Mouse (Mus musculus) kidney, postnatal 36 days (tissue): ENCODE data around the gene Samd15.
A peak's percentile ranks its signal among the peaks of the same experiment; 100 is the strongest.
"Not testable (repeated sequence)": the region's sequence is repeated elsewhere in the genome, so short reads cannot be mapped to it uniquely, and the experiment has no call there.

ENCODE experiments used
- DNase-seq, 2 experiments: peaks; one replicate each; pipeline ENCODE4 v3.0.0; 2021 to 2022; ENCODE audit warnings: mixed read lengths in 2 of 2

The Samd15 gene

DNA sequence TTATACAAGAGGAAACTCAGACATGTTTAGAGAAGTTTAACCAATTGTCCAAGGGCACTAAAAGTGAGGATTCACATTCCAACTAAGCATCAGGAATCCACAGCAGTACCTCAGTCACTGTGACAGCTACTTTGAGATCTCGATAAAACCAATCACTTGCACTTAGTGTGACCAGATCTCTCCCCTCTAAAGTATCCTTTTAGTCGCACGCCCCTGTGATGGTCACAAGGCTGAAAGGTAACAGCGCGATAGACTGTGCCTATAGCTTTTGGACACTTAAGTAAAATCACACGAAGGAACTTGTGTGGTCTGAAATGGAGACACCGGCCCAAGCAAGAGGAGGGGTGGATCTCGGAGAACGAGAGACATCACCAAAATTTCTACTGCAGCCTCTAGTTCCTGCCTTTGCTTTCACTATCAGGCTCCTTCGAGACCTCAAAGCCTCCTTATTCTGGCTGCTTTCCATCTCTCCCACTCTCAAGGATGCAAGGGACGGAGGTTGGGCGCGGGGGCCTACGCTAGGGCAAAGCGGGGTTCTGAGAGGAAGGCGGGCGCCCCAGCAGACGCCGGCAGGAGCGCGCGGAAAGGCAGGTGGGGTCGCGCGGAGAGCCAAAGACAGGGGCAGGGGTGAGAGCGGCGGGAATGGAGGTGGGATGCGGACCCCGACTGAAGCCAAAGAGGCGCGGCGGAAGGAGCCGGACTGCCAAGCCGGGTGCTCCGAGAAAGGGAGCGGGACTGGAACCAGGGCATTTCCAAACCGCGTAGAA, at the start of gene Samd15:
Gene Samd15 (plus strand): TSS at position 518 of the 767 bp plus-strand sequence.
- DNase-seq: peak; percentile 32 to 50

DNA sequence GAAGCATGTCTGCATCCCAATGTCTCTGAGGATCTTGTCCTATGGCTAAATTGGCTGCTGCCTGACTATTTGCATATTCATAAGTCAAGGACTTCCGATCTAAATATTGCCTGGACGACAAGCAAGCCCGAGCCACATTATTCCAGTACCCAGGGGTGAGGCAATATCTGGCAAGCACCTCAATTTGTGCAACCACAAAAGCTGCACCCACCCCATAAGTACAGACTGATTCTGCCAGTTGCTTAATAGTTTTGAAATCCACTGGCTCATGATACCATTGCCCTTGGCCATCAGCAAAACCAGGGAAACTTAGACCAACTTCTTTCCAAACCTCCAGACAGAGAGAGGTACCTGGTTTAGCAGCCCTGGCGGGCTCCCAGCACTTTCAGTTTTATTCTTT, 45.1 kb upstream of the Samd15 start:
- DNase-seq: not testable (repeated sequence)

DNA sequence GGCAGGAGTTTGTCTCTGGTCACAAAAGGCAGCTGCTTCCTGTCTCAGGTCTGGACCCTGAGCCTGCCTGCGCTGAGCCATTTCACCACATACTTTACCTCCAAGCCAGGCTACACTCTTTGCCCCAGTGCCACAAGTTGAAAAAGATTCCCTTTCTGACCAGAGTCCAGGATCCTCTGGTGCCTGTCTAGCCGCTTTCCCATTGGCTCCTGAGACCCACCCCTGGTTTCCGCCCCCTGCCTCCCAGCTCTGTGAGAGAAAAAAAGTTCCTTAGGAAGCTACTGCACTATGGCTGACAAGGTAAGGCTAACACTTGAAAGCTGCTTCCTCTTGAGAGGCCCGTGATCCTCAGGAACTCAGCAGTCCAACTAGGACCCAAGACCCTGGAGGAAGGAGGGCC, 42.2 kb upstream of the Samd15 start:
- peak; percentile 82 to 90 for DNase-seq

DNA sequence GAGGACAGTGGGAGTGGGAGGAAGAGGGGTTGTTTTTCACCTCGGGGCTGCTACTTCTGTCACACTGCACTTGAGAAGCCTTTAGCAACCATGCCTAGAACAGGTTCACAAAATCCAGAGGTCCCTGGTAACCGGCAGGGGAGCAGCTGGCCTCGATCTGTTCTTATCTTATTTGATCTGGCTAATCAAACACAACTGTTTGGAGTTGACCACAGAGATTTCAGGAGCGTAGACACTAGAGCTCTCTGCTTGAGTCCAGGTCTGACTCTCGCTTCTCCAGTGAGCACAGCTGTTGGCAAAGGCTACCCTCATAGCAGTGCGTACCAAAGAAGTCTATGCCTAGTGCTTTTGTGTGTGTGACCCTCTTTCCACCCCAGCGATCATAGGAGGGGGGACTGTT, 41.4 kb upstream of the Samd15 start:
- DNase-seq: peak; percentile 12 to 27

DNA sequence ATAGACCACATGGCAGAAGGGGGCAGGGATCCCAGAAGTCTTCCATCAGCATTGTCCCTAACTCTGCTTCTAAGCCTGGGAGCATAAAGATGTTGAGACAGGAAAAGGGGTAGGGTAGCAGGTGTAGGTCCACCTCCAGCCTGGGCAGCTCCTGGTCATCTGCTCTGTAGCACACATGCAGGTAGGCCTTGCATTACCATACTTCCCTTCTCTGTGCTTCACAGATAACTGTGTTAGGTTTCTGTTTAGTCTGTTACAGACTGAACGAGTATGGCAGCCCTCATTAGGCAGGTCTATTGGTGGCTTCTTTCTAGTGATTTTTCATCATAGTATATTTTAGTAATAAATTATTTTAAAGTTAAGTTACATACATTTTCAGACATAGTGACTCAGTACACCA, 39.2 kb upstream of the Samd15 start:
- no peak for DNase-seq

DNA sequence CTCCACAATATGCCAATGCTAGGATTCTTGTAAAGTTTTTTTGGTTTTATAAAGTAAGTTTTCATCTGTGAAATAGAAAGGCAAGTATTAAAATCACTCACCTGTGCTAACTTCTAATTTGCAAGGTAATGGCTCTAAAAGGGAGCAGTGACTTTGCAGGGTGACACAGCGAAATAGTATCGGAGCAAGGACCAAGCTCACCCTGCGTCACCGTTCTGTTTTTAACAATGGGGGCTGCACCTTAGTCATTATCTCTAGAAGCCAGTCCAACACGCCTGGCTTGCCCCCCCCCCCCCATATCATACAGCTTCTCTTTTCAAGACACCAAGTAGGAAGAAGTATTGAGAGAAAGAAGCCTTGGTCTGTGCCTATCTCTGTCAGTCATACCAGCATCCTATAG, 38.7 kb upstream of the Samd15 start:
- no peak for DNase-seq

DNA sequence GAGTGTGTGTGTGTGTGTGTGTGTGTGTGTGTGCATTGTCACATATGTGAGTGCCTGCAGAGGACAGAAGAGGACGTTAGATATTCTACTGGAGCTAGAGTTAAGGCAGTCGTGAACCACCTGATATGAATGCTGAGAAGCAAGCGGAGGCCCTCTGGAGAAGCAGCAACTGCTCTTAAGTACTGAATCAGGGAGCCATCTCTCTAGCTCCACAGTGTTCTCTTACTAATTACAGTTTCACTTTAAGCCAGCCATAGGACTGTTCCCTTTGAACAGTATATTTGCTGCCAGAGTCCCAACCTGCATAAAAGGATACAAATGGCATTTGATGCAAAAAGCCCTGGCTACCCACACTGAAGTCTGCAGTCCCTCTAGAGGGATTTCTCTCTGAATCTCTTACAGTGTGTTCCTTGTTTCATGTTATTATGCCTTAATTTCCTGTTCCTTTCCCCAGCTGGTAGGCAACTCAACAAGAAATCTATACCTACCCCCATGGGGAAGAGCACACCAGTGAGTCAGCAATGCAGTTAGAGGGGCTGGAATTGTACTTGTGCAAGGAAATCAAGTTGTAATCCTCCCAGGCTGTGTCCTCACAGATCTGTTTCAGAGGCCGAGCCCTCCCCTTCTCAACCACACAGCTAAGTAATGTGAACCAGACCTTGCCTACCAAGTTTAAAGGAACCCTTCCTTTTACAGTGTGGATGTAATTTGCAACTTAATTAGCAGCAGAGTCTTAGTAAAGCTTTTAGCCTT, 24.2 kb upstream of the Samd15 start:
- no peak for DNase-seq

DNA sequence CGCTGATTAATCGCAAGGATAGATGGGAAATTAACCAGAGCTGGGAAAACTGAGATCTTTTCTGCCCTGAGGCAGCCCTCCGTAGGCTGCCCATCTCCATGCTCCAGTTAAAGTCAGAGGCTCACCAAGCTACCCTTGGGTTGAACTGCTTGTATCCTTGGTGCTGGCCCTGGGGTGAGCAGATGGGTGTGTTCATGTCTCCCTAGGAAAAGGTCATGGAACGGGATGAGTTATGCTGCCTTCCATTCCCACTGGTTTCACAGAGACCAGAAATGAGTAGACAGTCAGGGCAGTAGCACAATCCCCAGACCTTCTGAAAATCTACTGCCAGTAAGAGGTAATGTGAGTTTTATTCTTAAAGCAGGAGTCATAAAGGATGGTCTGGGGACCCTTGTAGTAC, 21.9 kb upstream of the Samd15 start:
- no peak for DNase-seq

DNA sequence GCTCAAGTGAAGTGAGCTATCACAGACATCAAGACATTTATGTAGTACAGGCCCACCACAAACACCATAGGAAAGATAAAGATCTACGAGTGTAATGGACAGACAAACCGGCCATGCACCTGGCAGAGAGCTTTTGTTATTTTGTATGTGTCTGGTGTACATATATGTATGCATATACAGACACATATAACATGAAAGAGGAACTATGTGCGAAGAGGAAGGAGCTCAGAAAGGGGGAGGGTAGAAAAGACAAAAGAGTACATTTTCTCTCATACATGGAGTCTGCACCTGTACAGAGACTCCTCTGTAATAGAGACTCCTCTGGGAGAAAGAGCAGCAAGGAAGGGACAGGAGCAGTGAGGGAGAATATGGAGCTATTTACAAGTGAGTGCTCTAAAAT, 6.5 kb upstream of the Samd15 start:
- DNase-seq: no peak

DNA sequence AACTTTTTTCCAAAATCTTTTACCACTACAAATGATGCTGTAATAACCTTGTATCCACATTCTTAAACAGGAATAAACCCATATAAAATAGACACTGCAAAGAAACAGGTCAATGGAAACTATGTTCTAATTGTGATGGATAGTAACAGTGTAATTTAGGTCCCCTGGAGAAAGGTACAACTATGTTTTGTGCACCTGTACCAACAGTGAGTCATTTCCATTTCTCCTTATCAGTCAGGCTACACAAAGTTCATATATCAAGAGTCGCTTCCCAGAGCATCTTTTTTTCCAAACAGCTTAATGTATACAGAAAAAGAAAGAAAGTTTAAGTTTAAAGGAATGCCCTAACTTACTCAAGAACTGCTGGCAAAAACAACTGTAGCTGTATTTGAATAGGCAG, 4.5 kb upstream of the Samd15 start:
- no peak for DNase-seq

DNA sequence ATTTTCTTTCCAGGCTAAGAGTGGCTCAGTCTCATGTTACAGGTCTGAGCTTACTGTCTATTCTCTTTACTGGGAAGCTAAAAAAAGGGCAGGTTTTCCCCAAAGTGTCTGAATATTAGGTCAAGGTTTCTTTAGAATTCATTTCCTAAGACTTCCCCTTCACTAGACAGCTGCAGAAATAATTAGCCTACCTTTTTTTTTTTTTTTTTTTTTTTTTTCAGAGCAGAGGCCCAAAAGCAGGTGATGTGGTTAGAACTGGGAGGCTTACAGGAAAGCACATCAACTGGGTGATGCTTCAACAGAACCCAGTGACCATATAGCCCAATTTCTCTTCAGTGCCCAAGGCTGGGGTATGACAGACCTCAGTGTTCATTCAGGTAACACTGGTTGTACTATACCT, 3.2 kb upstream of the Samd15 start:
- no peak for DNase-seq

DNA sequence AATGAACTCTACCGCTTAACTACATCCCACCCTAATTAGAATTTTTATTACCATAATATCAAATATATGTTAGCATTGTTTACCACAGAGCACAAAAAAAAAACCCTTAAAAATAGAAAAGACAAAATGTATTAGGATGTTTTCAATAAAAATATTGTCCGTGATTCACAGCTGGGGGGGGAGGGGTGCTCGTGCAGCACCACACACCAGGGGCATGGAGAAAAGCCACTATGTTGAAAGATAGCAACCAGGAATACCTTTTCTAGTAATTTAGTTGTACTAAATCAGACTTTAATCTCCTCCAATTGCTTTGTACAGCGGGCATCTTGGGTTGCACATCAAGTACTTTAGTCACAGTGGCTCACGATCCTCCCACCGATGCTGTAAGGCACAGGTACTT, 731 bp upstream of the Samd15 start:
- no peak for DNase-seq

DNA sequence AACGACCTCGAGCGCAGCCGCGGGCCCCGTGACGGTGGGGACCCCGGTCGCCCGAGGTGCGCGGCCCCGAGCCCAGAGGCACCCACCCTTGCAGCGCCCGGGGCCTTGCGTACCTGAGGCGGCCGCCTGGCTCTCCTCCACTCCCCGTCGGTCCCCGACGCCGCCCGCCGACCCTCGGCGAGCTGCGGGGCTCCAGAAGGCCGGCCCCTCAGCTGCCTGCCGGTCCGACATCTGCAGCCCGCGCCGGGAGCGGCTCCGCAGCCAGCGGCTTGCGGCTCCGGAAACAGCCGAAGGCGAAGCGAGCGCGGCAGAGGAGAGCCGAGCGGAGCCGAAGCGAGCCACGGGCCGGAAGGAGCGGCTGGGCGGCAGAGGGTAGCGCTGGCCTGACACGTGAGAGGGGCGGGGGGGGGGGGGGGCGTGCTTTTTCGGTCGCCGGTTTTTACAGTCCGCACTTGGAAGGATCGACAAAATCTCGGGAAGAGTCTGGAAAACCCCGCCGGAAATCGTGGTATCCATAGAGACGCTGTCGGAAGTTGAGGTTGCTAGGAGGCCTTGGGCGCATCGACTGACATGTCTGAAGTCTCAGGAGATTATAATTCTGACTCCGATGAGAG, 557 bp downstream of the Samd15 start, which contains the start of gene Tmed8:
Gene Tmed8 (minus strand): TSS at position 482 of the 614 bp plus-strand sequence.
- DNase-seq: peak; percentile 81 to 90

DNA sequence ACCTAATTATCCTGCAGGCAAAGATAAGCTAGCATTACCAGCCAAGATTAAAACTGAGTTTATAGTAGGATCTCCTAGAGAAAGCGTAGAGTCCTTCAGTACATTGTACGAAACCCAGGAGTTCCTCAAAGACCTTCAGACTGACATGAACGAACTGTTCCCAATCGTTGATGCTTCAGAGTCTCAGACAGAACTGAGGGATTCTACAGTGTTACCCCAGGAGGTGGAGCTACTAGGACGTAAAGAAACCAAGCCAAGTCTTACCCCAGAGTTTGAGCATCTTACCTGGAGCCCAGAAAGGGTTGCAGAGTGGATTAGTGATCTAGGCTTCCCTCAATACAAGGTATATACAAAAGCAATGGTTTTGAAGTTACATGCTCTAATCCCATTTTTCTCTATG, 2.2 kb downstream of the Samd15 start:
- DNase-seq: no peak

DNA sequence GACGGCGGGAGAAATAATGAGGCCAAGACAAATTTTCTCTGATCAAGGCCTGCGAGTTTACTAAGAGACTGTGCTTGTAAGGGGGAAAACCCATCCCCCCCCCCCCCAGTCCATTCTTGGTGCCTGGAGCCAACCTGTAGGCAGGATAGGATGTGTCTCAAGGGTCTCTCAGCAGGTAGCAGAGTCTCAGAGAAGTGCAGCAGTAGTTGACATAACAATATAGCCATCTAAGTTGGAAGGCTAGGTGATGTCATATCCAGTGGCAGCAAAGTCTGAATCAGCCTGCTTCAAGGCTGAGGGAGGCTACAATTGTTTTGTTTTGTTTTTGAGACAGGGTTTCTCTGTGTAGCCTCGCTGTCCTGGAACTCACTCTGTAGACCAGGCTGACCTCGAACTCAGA, 6.3 kb downstream of the Samd15 start:
- not testable (repeated sequence) for DNase-seq

DNA sequence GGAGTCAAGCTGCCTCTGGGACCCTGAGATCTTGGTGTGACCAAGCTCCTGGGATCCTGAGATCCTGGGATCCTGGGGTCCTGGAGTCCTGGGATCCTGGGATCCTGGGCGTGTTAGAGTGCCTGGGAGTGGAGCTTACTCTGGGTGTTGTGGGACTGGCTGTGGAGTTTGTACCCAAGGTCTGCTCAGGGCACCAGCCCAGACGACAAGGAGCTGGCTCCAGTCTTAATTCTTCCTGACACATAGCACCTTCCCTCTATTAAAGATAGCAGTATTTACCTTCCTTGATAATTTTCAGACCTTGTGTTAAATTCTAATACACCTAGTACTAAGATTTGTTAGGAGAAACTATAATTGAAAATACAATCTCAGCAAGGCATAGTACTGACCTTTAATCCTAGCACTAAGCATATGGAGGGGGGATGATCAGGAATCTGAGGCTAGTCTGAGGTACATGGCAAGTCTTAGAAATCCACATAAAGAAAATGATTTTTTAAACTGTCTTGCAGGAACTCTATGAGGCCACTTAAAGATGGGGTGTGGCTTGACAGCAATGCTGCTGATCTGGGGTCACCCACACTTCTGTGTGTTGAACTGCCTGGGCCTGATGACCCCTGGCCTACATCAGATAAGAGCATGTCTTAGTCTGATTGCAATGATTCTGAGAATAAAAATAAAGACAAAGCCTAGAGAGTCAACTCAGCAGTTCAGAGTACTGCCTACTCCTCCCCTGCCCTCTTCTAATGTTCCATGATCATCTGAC, 13.5 kb downstream of the Samd15 start:
- DNase-seq: no peak

DNA sequence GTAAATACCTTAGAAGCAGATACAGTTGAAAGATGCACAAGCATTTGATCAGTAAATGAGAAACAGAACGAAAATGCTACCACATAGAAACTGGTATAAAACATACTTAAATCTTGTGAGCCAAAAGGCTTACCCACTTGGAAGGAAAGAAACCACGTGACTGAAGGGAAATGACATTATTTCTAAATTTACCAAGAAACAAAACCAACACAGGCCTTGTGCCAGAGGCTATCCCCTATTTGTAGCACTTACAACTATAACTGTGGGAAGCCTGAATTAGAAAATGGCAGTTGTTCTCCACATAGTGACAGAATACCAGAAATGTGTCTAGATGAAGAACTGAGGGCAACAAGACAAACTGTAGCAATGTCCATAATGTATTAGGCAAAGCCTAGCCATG, 16.5 kb downstream of the Samd15 start:
- DNase-seq: no peak

DNA sequence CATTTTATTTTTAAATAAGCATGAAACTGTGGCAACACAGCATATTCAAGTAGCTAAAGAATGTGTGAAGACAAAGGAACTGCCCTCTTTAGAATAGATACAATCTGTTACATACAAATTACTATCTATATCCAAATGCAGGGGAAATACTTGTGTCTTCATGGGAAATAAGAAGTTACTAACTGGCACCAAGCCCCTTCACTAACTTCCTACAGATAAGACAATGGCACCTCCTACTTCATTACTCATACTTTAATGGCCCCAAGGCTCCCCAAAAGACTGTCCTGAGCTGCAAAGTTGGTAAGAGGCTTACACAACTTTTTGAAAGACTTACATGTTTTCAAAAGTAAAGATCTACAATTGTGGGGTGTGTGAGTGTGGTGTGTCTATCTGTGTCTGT, 18.1 kb downstream of the Samd15 start:
- no peak for DNase-seq

DNA sequence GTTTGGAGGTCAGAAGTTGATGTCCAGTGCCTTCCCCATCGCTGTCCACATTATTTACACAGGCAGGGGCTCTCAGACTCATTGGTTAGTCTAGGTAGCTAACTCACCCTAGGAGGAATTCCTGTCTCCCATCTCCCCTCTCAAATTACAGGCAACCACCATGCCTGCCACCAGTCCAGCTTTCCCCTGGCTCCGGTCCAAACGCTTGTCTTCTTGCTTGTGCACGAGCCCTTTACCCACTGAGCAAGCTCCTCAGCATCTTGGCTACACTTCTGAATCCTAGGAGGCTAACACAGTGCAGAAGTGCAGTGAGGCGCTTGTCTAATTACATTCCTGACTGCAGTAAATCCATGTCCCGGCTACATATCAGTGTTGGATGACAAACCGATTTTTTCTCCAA, 19.8 kb downstream of the Samd15 start:
- DNase-seq: peak in 1 of 2 experiments; percentile 19

DNA sequence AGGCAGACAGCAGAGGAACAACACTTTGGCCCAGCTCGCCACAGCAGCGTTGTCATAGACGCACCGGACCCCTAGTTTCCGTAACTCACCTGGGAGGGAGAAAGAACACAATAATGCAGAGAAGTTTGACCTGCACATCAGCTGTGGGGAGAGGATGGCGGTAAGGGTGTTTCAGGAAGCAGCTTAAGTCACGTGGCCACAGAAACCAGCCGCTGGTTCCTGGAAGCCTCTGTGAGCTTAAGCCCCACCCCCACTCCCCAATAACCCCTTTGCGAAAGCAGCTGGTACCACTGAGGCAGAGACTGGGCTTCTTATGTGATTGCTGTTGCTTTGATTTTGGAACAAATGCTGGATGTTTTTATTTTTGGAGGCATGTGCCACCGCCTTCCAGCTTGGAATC, 25.4 kb downstream of the Samd15 start:
- no peak for DNase-seq

DNA sequence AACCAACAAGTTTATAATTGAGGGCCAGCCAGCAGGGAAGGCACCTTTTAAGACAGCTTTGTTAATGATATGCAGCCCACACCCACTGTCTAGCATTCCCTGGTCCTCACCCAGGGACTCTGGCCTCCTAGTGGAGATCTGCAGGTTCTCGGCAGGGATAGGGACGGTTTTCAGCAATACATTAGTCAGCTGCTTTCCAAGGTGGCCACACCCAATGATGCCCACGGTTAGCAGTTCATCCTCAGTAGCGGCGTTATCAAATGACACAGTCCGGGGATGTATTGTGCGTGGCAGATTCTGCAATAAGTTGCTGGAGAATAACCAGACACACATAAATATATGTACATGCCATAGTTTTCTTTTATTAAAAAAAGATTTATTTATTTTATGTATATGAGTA, 27.3 kb downstream of the Samd15 start:
- no peak for DNase-seq

DNA sequence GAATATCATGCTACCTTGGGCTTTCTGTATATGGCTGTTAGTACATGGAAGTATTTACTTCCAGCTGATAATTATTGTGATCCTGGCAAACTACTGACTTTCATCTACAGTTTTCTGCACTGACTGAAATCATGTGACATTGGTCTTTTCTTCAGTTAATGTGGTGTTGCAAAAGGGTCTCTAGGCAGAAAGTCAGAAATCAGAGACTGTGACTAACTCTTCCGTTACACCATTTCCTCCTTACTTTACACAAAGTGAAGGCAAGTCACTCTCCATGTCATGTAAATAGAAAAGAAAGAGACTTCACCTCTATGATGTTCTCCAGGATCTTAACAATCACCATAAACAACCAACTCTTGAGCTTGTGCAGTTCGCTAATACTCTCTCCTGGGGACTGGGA, 30.1 kb downstream of the Samd15 start:
- no peak for DNase-seq

DNA sequence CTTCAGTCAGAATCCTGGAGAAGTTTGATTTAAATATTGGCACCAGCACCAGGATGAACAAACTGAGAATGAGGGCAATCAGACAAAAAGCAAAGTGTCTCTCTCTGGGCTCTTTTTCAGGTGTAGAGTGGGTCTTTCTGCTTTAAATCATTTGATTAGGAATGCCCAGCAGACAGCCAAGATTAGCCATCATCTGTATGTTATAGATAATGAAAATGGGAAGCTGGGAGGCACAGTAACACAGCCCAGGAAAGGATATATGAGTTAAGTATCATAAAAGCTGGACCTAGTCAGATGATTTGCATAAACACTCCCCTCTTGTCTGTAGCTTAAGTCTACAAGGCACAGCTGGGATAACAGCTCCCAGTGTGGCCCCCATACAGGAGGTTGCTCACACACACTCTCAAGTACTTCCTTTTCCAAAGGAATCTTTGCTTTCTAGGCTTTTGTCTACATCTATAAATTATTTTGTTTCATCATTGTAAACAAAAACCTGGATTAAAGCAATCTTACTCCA, 30.9 kb downstream of the Samd15 start:
- no peak for DNase-seq
